Mouse (Mus musculus): ENCODE measurements around the gene Tnfrsf4.
A peak's percentile ranks its signal among the peaks of the same experiment; 100 is the strongest.

Tnfrsf4 gene

GRCm38 (mm10) chr4:156013637-156014036, at the start of gene Tnfrsf4:
Tnfrsf4 (plus strand) TSS chr4:156013843.
- peak; percentile 13 for DNase-seq (ENCODE audit: low read depth, low spot score)

GRCm38 (mm10) chr4:155964396-155964795, 49.2 kb upstream of the Tnfrsf4 start:
- DNase-seq (ENCODE audit: low read depth, low spot score): no peak

- no peak for DNase-seq (ENCODE audit: low read depth, low spot score)
Measured at GRCm38 (mm10) chr4:155969043-155969653, 44.5 kb upstream of the Tnfrsf4 start.

GRCm38 (mm10) chr4:155970286-155970685, 43.4 kb upstream of the Tnfrsf4 start:
- no peak for DNase-seq (ENCODE audit: low read depth, low spot score)

- no peak for DNase-seq (ENCODE audit: low read depth, low spot score)
Measured at GRCm38 (mm10) chr4:155972651-155973050, 41.0 kb upstream of the Tnfrsf4 start.

- DNase-seq (ENCODE audit: low read depth, low spot score): no peak
Measured at GRCm38 (mm10) chr4:155973239-155973638, 40.4 kb upstream of the Tnfrsf4 start.

GRCm38 (mm10) chr4:155981436-155982082, 32.1 kb upstream of the Tnfrsf4 start:
- DNase-seq (ENCODE audit: low read depth, low spot score): peak; percentile 58

- no peak for DNase-seq (ENCODE audit: low read depth, low spot score)
Measured at GRCm38 (mm10) chr4:155983788-155984187, 29.9 kb upstream of the Tnfrsf4 start.

- DNase-seq (ENCODE audit: low read depth, low spot score): peak; percentile 24
Measured at GRCm38 (mm10) chr4:155991211-155991907, 22.3 kb upstream of the Tnfrsf4 start.

GRCm38 (mm10) chr4:155991908-155992230, 21.8 kb upstream of the Tnfrsf4 start:
- no peak for DNase-seq (ENCODE audit: low read depth, low spot score)

- peak; percentile 74 for DNase-seq (ENCODE audit: low read depth, low spot score)
Measured at GRCm38 (mm10) chr4:155992241-155992905, 21.3 kb upstream of the Tnfrsf4 start, which contains the start of the genes B3galt6 and Sdf4. B3galt6 (minus strand) TSS chr4:155992649. Sdf4 (plus strand) TSS chr4:155992872.

GRCm38 (mm10) chr4:155992906-155993547, 20.6 kb upstream of the Tnfrsf4 start:
- DNase-seq (ENCODE audit: low read depth, low spot score): peak; percentile 94

GRCm38 (mm10) chr4:155993606-155994005, 20.0 kb upstream of the Tnfrsf4 start:
- peak; percentile 32 for DNase-seq (ENCODE audit: low read depth, low spot score)

GRCm38 (mm10) chr4:156004109-156004508, 9.5 kb upstream of the Tnfrsf4 start:
- no peak for DNase-seq (ENCODE audit: low read depth, low spot score)

GRCm38 (mm10) chr4:156008369-156008768, 5.3 kb upstream of the Tnfrsf4 start:
- no peak for DNase-seq (ENCODE audit: low read depth, low spot score)

GRCm38 (mm10) chr4:156014436-156014835, 793 bp downstream of the Tnfrsf4 start:
- DNase-seq (ENCODE audit: low read depth, low spot score): peak; percentile 43

GRCm38 (mm10) chr4:156019771-156020170, 6.1 kb downstream of the Tnfrsf4 start:
- no peak for DNase-seq (ENCODE audit: low read depth, low spot score)

GRCm38 (mm10) chr4:156021381-156021780, 7.7 kb downstream of the Tnfrsf4 start:
- DNase-seq (ENCODE audit: low read depth, low spot score): no peak

- DNase-seq (ENCODE audit: low read depth, low spot score): no peak
Measured at GRCm38 (mm10) chr4:156021942-156022419, 8.3 kb downstream of the Tnfrsf4 start.

- no peak for DNase-seq (ENCODE audit: low read depth, low spot score)
Measured at GRCm38 (mm10) chr4:156023520-156023919, 9.9 kb downstream of the Tnfrsf4 start.

- no peak for DNase-seq (ENCODE audit: low read depth, low spot score)
Measured at GRCm38 (mm10) chr4:156024184-156024583, 10.5 kb downstream of the Tnfrsf4 start.

- no peak for DNase-seq (ENCODE audit: low read depth, low spot score)
Measured at GRCm38 (mm10) chr4:156026013-156026412, 12.4 kb downstream of the Tnfrsf4 start, which contains the start of gene Tnfrsf18. Tnfrsf18 (plus strand) TSS chr4:156026164.
